Mouse (Mus musculus) small intestine, adult 2 months (tissue): ENCODE data around the gene Zbtb44. TPM values are rescaled to one million over a fixed set of nuclear protein-coding genes. Genes with fewer than 3 reads are reported as not detected.
A peak's percentile ranks its signal among the peaks of the same experiment; 100 is the strongest.

Experiments used
- H3K27ac ChIP-seq: fragments of 200-500 bp; 2 replicates; pipeline ENCODE4 v1.5.1; 2012; ENCODE audit warnings: low read depth, low read length, control low read depth, inconsistent platforms; ENCODE audit not compliant: insufficient read depth
- H3K27me3 ChIP-seq: fragments of 200-500 bp; 2 replicates; pipeline ENCODE4 v1.6.1; 2012; ENCODE audit warnings: mild to moderate bottlenecking, moderate library complexity, low read length, inconsistent platforms; ENCODE audit not compliant: control insufficient read depth, insufficient read depth
- H3K36me3 ChIP-seq: fragments of 200-500 bp; 2 replicates; pipeline ENCODE4 v1.6.1; 2012; ENCODE audit warnings: mild to moderate bottlenecking, low read length, control low read depth, inconsistent platforms; ENCODE audit not compliant: control insufficient read depth, insufficient read depth
- H3K4me1 ChIP-seq: fragments of 200-500 bp; 2 replicates; pipeline ENCODE4 v1.6.1; 2012; ENCODE audit warnings: low read length, inconsistent platforms, mixed read lengths; ENCODE audit not compliant: control insufficient read depth, insufficient read depth, insufficient read length
- H3K4me3 ChIP-seq: fragments of 200-500 bp; 2 replicates; pipeline ENCODE4 v1.5.1; 2012; ENCODE audit warnings: low read depth, mild to moderate bottlenecking, control low read depth, inconsistent platforms, low read length, moderate library complexity
- CTCF ChIP-seq: fragments of 200-500 bp; IDR thresholded peaks from 2 replicates; pipeline ENCODE4 v1.5.1; 2012; ENCODE audit warnings: low read depth, mild to moderate bottlenecking, control low read depth, inconsistent platforms, low read length, moderate library complexity, mixed read lengths; ENCODE audit not compliant: insufficient replicate concordance, insufficient read length; ENCODE audit errors: extremely low read depth
- POLR2A ChIP-seq: fragments of 200-500 bp; IDR thresholded peaks from 2 replicates; pipeline ENCODE4 v1.6.1; 2012; ENCODE audit warnings: low read depth, mild to moderate bottlenecking, control low read depth, inconsistent platforms, low read length, moderate library complexity
- WGBS: fragments of 180-500 bp; shearing (Covaris S2); methylation state at CpG from one replicate; pipeline ENCODE4 v1.1.7; 2018; 5-methylcytosine and 5-hydroxymethylcytosine counted together
- polyA plus RNA-seq: library from polyadenylated mRNA; depleted of rRNA; stranded (reverse); fragments of >200 nt; gene quantifications from 2 replicates; pipeline ENCODE4 v1.2.3, GENCODE M21; 2012

Zbtb44 gene
- polyA plus RNA-seq, 1 experiment, result 5.3 TPM

DNA sequence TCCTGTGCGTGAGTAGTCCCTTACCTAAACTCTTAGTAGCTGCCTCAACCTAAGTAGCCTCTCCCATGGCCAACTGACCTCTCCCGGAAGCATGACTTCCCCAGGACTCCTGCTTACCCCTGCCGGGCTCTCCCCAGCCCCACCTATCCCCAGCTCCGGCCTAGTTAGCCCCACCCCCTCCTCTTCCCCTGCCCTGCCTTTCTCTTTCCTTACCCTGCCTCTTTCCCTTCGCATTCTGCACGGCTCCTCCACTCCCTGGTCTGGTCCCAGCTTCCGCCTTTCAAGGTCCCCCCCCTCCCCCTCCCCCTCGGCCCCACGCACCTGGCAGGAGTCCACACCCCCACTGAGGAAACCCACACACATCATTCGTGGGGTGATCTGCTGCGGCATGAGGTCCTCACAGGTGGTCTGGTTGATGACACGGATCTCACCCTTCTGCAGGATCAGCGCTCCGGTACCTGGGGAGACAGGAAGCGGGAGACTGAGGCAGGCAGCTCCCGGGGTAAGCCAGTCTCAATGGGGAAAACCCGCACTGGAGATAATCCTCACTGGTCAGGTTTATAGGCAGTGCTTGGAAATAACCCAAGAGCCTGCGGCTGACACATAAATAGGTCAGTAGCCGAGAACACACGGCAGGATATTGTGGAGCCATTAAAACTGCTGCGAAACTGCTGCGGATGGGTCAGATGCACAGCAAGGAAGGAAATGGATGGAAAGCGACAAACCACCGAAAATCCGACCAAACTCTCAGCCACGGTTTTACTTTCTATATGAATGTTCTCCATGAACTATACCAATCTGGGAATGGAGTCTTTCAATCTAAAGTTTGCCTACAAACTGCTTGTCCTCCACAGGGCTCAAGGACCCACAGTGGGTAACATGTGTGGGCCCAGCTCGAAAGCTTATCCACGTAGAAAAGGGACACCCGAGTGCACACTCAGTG is 59.9 kb downstream of the Zbtb44 start:
- Histone ChIP-seq H3K36me3 (peaks cover 53% of the 10 kb centered on the region), H3K4me3 (no peak overlapping the region), H3K27me3 (no peaks in the 10 kb centered on the region), H3K27ac (no peak overlapping the region), H3K4me1 (no peaks in the 10 kb centered on the region)
- TF ChIP-seq POLR2A (no peak), CTCF (no peak)
- WGBS, result 81% methylated on average over 29 of the region's 29 CpGs

DNA sequence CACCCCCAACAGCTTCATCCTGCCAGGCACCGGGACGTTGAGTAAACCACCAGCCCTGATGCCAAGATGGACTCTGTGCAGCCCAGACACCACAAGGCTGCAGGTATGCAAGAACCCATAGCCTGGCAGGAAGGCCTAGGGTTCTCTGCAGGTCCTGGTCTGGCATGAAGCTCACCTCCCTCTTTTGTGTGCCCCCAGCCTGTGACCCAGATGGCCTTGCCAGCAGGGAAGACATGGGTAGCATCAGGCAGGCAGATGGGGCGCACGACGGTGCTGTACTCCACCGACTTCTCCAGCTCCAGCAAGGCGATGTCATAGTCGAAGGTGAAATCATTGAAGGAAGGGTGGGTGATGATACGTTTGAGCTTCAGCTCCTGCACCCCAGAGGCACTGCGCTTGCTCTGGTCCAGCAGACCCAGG is 60.7 kb downstream of the Zbtb44 start:
- no peak for TF ChIP-seq CTCF
- no peak for TF ChIP-seq POLR2A
- H3K36me3 ChIP-seq, result peaks cover 60% of the 10 kb centered on the region
- H3K27ac ChIP-seq, result no peak overlapping the region
- no peak overlapping the region for H3K4me3 ChIP-seq
- 93% methylated on average over 10 of the region's 10 CpGs for WGBS
- no peaks in the 10 kb centered on the region for H3K27me3 ChIP-seq
- H3K4me1 ChIP-seq, result no peaks in the 10 kb centered on the region

DNA sequence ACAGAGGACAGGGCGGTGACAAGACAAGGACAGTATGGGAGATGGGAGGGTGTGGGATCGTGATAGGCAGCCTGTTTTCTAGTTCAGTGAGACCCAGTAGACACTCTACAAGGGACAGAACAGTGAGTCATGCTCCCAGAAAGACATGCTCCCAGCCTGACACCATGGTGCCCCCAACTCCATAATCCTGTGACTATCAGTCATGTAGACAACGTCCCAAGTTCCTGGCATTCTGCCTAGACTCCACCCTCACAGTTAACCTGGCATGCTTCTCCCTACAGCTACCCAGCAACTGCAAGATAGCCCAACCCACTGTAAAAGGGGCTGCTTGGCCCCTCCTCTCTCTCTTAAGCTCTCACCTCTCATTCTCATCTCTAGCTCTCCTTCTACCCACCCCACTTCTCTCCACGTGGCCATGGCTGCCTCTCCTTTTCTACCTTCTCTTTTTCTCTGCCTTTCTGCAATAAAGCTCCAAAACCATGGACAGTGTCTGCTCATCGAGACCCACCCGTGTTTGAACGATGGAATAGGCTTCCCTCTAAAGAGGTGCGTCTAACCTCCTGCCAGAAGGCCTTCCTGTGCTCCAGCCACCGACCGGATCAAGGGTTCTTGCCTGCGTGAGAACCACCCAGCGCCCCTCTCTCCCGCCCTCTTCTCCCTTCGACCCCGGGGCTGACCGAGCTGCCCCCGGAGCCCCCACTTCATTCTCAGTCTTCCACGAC is 61.8 kb downstream of the Zbtb44 start:
- Histone ChIP-seq H3K4me1 (no peaks in the 10 kb centered on the region), H3K4me3 (no peak overlapping the region), H3K36me3 (peaks cover 71% of the 10 kb centered on the region), H3K27ac (no peak overlapping the region), H3K27me3 (no peaks in the 10 kb centered on the region)
- 86% methylated on average over 18 of the region's 18 CpGs for WGBS
- TF ChIP-seq CTCF (no peak), POLR2A (no peak)

DNA sequence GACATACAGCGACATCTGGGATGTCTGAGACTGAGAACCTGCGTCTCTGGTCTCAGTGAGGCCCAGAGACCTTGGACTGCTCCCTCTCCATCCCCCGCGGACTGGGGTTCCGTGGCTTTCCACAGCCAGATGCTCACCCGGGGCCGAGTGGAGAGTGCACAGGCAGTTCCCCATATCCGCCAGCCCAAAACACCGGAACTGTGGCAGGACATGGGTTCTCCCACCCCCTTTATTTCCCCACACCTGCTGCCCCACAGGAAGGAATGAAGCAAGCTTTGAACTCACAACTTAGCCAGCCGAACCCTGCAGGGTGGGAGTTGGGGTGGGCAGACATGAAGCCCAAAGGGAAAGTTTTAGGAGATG is 62.4 kb downstream of the Zbtb44 start:
- peaks cover 73% of the 10 kb centered on the region for H3K36me3 ChIP-seq
- H3K4me3 ChIP-seq, result no peak overlapping the region
- 96% methylated on average over 10 of the region's 10 CpGs for WGBS
- no peak overlapping the region for H3K27ac ChIP-seq
- no peaks in the 10 kb centered on the region for H3K4me1 ChIP-seq
- TF ChIP-seq CTCF (no peak), POLR2A (no peak)
- no peaks in the 10 kb centered on the region for H3K27me3 ChIP-seq

DNA sequence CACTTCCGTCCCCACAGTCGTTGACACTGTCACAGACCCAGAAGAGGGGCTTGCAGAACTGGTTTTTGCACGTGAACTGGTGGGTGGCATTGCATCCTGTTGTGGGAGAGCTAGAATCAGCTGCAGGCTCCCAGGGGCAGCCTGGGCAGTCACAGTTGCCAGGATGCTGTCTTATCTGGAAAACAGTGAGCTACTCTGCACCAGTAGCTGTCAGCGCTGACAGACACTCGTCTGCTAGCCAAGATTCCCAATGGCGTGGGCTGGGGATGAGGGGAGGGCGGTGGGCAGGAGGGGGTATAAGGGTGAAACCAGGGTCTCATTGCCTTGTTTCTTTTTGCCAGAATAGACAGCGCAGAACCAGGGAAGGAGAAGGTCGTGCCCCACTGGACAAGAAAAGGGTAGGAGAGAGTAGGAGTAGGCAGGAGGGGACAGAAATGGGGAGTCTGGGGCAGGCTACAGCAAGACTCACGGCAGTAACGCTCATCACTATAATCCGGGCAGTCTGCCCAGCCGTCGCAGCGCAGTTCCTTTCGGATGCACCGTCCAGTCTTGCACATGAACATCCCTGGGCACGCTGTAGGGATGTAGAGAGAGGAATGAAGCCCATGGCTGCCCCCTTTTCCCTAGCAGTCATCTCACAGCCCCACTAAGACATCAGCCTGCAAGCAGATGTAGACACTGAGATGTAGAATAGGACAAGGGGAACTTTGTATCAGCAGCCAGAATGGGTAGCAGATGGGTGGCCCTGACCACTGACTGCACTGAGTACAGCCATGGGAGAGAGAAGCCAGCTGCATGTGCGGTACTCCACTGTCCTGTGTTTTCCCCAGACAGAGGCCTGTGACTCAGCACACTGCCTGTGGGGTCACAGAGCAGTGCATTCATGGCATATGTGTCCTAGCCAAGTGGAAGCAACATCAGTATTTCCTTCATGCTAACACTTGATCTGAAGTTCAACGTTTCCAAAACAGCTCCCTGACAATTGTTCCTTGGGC is 66.9 kb downstream of the Zbtb44 start:
- no peak for TF ChIP-seq POLR2A
- TF ChIP-seq CTCF, result no peak
- 83% methylated on average over 20 of the region's 20 CpGs for WGBS
- Histone ChIP-seq H3K27ac (no peak overlapping the region), H3K27me3 (no peaks in the 10 kb centered on the region), H3K36me3 (peaks cover 64% of the 10 kb centered on the region), H3K4me3 (no peak overlapping the region), H3K4me1 (no peaks in the 10 kb centered on the region)

DNA sequence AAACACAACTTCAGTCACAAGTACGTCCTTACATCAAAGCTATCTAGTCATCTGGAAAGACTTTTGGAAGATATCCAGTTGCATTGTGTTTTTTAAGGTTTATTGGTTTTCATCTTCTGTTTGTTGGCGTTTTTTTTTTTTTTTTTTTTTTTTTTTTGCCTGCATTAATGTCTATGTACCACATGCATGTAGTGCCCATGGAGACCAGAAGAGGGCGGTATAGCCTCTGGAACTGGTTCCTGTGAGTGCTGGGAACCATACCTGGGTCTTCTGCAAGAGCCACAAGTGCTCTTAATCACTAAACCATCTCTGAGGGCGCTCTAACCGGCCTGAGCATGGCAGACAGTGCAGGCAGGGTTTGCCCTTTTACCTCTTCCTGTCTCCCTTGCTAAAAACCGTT is 67.7 kb downstream of the Zbtb44 start:
- Histone ChIP-seq H3K27me3 (no peaks in the 10 kb centered on the region), H3K27ac (no peak overlapping the region), H3K4me1 (no peaks in the 10 kb centered on the region), H3K4me3 (no peak overlapping the region), H3K36me3 (peaks cover 66% of the 10 kb centered on the region)
- peak; percentile 56; the same call in 1 of the 2 replicates for TF ChIP-seq CTCF
- no peak for TF ChIP-seq POLR2A
- 77% methylated on average over 6 of the region's 6 CpGs for WGBS
